Mouse (Mus musculus): ENCODE results near the gene 4921504E06Rik.

The 4921504E06Rik gene

GRCm38 (mm10) chr2:19419686-19420345 lies 133.9 kb downstream of the 4921504E06Rik start:
- DNase-seq (ENCODE audit: low spot score in 2 of 2) = no peak

- DNase-seq (ENCODE audit: low spot score in 2 of 2) = no peak
These were observed 137.6 kb downstream of the 4921504E06Rik start for GRCm38 (mm10) chr2:19416066-19416465.

- DNase-seq (ENCODE audit: low spot score in 2 of 2) = peak in 1 of 2 experiments; percentile 20
These were observed 138.6 kb downstream of the 4921504E06Rik start for GRCm38 (mm10) chr2:19415063-19415521.

- peak; percentile 55 to 65 for DNase-seq (ENCODE audit: low spot score in 2 of 2)
These were observed 139.3 kb downstream of the 4921504E06Rik start for GRCm38 (mm10) chr2:19414222-19414965.
